ENCODE assay signal across 20 mouse cellular contexts in the genomic region with DNA sequence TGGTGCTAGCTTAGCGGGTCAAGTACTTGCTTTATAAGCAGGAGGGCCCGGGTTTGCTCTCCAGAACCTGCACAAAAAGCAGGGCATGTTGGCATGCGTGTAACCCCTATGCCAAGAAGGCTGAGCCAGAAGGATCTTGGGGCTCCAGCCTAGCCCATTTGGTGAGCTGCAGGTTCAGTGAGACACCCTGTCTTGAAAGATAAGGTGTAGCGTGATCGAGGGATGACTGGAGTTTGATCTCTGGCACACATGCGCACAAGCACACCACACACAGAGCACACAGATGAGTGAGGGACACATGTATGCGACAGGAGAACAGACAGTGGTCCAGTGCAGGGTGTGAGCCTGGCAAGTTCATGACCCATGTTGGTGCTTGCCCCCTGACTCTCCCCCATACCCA.
DNase-seq lines count a peak whose midpoint lies in the region; ATAC-seq lines count a peak whose summit lies in the region.
"Had no signal": no experiment of that assay in that cellular context is flagged by ENCODE, and none has a peak within 500 bp of the region (broad histone marks: within the 10 kb centered on the region; RNA-seq: fewer than 3 reads in every experiment).

No protein-coding gene starts in this region.

- H3K4me3 ChIP-seq in liver, embryonic 12.5 days = no peak overlapping the region
- H3K4me3 ChIP-seq in liver, embryonic 16.5 days (ENCODE audit: low read depth, low read length) = no peak overlapping the region
- H3K4me3 ChIP-seq in midbrain, embryonic 14.5 days (replicated peaks; ENCODE audit: low read depth, low read length) = no peak overlapping the region
- H3K4me3 ChIP-seq: embryonic facial prominence, embryonic 12.5 days; forebrain, embryonic 13.5 days; gastrocnemius, adult 2 months; hindbrain, embryonic 12.5 days had no signal

- no peak overlapping the region for H3K27ac ChIP-seq in liver, embryonic 12.5 days
- no peak overlapping the region for H3K27ac ChIP-seq in liver, embryonic 16.5 days (ENCODE audit: low read length)
- no peak overlapping the region for H3K27ac ChIP-seq in midbrain, embryonic 14.5 days (replicated peaks; ENCODE audit: low read depth, low read length)
- H3K27ac ChIP-seq: embryonic facial prominence, embryonic 12.5 days; forebrain, embryonic 13.5 days; gastrocnemius, adult 2 months; hindbrain, embryonic 12.5 days had no signal

- H3K4me1 ChIP-seq in liver, embryonic 12.5 days = peaks cover 25% of the 10 kb centered on the region
- H3K4me1 ChIP-seq in liver, embryonic 16.5 days (ENCODE audit: control insufficient read depth, low read depth, low read length) = peaks cover 6% of the 10 kb centered on the region
- no peaks in the 10 kb centered on the region for H3K4me1 ChIP-seq in midbrain, embryonic 14.5 days (ENCODE audit: control insufficient read depth, insufficient read depth, low read length)
- H3K4me1 ChIP-seq: hindbrain, embryonic 12.5 days had no signal

- peak; percentile 65 for ATAC-seq in liver, embryonic 12.5 days
- ATAC-seq in liver, embryonic 16.5 days (ENCODE audit: low read depth) = peak; percentile 81
- no peak for ATAC-seq in midbrain, embryonic 14.5 days (ENCODE audit: low FRiP score, low TSS enrichment)
- ATAC-seq: forebrain, embryonic 13.5 days; hindbrain, embryonic 16.5 days; inflammation-experienced regulatory T-cells, adult 6 months had no signal

- H3K9ac ChIP-seq in liver, embryonic 12.5 days = no peak overlapping the region
- no peak overlapping the region for H3K9ac ChIP-seq in liver, embryonic 16.5 days (ENCODE audit: low read depth, low read length)
- no peak overlapping the region for H3K9ac ChIP-seq in midbrain, embryonic 14.5 days (replicated peaks; ENCODE audit: low read length)
- H3K9ac ChIP-seq: embryonic facial prominence, embryonic 12.5 days; forebrain, embryonic 13.5 days; hindbrain, embryonic 12.5 days had no signal

- H3K4me2 ChIP-seq in liver, embryonic 12.5 days = no peak overlapping the region
- no peak overlapping the region for H3K4me2 ChIP-seq in liver, embryonic 16.5 days (ENCODE audit: low read depth, low read length)
- no peak overlapping the region for H3K4me2 ChIP-seq in midbrain, embryonic 14.5 days (ENCODE audit: low read length)
- H3K4me2 ChIP-seq: embryonic facial prominence, embryonic 12.5 days; forebrain, embryonic 13.5 days; hindbrain, embryonic 12.5 days had no signal

- H3K9me3 ChIP-seq in liver, embryonic 12.5 days (replicated peaks) = no peaks in the 10 kb centered on the region
- H3K9me3 ChIP-seq in liver, embryonic 16.5 days (replicated peaks; ENCODE audit: control insufficient read depth, low read length) = no peaks in the 10 kb centered on the region
- H3K9me3 ChIP-seq in midbrain, embryonic 14.5 days (ENCODE audit: control insufficient read depth, low read length) = no peaks in the 10 kb centered on the region
- H3K9me3 ChIP-seq: embryonic facial prominence, embryonic 12.5 days; forebrain, embryonic 13.5 days; hindbrain, embryonic 12.5 days had no signal

- DNase-seq in spleen, postnatal 36 days (ENCODE audit: low spot score in 2 of 2) = peak; percentile 18 to 26
- no peak for DNase-seq in spleen, adult 12 weeks (ENCODE audit: low spot score)
- DNase-seq in midbrain, embryonic 14.5 days = no peak
- no peak for DNase-seq in cerebellum, adult 8-10 months
- DNase-seq in cerebellum, postnatal 4 days (ENCODE audit: low spot score in 2 of 2) = no peak
- DNase-seq: adrenal gland, adult 2 months; adrenal gland, postnatal 25 days; cerebellum, adult 9-10 months; cerebellum, postnatal 36 days; gastrocnemius, adult 2 months; gastrocnemius, postnatal 25 days; heart, postnatal 10 days; heart, postnatal 4 days had no signal

- 58% methylated on average over 7 of the region's 7 CpGs for WGBS in liver, embryonic 12.5 days (ENCODE audit: insufficient replicate concordance)
- WGBS in liver, embryonic 16.5 days (ENCODE audit: insufficient replicate concordance) = 51% methylated on average over 7 of the region's 7 CpGs
- 92% methylated on average over 7 of the region's 7 CpGs for WGBS in midbrain, embryonic 14.5 days

- no peaks in the 10 kb centered on the region for H3K36me3 ChIP-seq in liver, embryonic 12.5 days
- H3K36me3 ChIP-seq in liver, embryonic 16.5 days (ENCODE audit: control insufficient read depth, insufficient read depth) = no peaks in the 10 kb centered on the region
- no peaks in the 10 kb centered on the region for H3K36me3 ChIP-seq in midbrain, embryonic 14.5 days (ENCODE audit: control insufficient read depth, insufficient read depth, low read length)
- H3K36me3 ChIP-seq: embryonic facial prominence, embryonic 12.5 days; hindbrain, embryonic 12.5 days had no signal

- H3K27me3 ChIP-seq in liver, embryonic 12.5 days (replicated peaks) = no peaks in the 10 kb centered on the region
- no peaks in the 10 kb centered on the region for H3K27me3 ChIP-seq in liver, embryonic 16.5 days (ENCODE audit: control insufficient read depth, insufficient read depth, low read depth, low read length)
- no peaks in the 10 kb centered on the region for H3K27me3 ChIP-seq in midbrain, embryonic 14.5 days (ENCODE audit: control insufficient read depth, insufficient read depth, low read length)
- H3K27me3 ChIP-seq: embryonic facial prominence, embryonic 12.5 days; forebrain, embryonic 13.5 days; hindbrain, embryonic 12.5 days had no signal

Comparison
In these comparisons a context has a peak if more than half of its experiments do, and no peak if none do; other contexts are left out.
1. DNase-seq: peak in spleen, postnatal 36 days (2 of 2); none in spleen, adult 12 weeks (single experiment), midbrain, embryonic 14.5 days (single experiment), cerebellum, adult 8-10 months (single experiment) and cerebellum, postnatal 4 days (0 of 2).